Mouse (Mus musculus): Measurements from ENCODE around the gene Iqgap1. TPM values are rescaled to one million over a fixed set of nuclear protein-coding genes. Genes with fewer than 3 reads are reported as not detected.
A peak's percentile ranks its signal among the peaks of the same experiment; 100 is the strongest.
"Not testable (repeated sequence)": the region's sequence is repeated elsewhere in the genome, so short reads cannot be mapped to it uniquely, and the experiment has no call there.

The Iqgap1 gene
- polyA plus RNA-seq, 1 experiment from 2014 or later, result 39.4 TPM

DNA sequence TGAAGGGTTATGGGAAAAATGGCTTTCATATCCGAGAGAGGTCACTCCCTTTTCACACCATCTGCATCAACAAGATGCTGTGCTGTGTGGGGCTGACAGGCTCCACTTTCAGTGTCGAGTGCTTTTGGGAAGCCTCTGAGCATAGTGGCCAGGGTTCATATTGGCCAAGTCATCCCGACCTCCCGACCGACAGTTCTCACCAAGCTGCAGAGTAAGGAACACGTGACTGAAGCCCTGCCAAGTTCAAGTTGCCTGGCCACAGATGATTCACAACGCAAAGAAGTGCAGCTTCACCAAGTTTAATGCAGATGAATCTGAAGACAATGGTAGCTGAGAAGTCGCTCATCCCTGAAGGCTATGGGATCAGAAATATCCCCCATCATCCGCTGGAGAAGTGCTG, 12.0 kb upstream of the Iqgap1 start:
- Histone ChIP-seq H3K4me3 (ENCODE audit: control insufficient read depth in 1 of 2, insufficient read depth in 1 of 2, low read depth in 1 of 2, low read length in 2 of 2) (no peak overlapping the region), H3K9ac (ENCODE audit: low read length) (no peak overlapping the region), H3K4me1 (ENCODE audit: control insufficient read depth in 2 of 2, insufficient read depth in 2 of 2, low read length in 2 of 2) (peaks cover 3 to 6% of the 10 kb centered on the region in 2 experiments; a peak in 3 of 4 replicates), H3K27ac (replicated peaks in 1 of 2; ENCODE audit: control insufficient read depth in 1 of 2, insufficient read depth in 1 of 2, low read depth in 2 of 2, low read length in 2 of 2) (no peak overlapping the region), H3K36me3 (ENCODE audit: control insufficient read depth, insufficient read depth, low read length) (no peaks in the 10 kb centered on the region), H3K4me2 (ENCODE audit: low read length) (no peak overlapping the region), H3K9me3 (ENCODE audit: control insufficient read depth, low read length) (no peaks in the 10 kb centered on the region), H3K27me3 (ENCODE audit: control insufficient read depth, insufficient read depth, low read length) (no peaks in the 10 kb centered on the region)
- 39% methylated on average over 9 of the region's 9 CpGs for WGBS
- no peak for ATAC-seq (ENCODE audit: insufficient number of reproducible peaks, insufficient read depth, low FRiP score, low read depth)

DNA sequence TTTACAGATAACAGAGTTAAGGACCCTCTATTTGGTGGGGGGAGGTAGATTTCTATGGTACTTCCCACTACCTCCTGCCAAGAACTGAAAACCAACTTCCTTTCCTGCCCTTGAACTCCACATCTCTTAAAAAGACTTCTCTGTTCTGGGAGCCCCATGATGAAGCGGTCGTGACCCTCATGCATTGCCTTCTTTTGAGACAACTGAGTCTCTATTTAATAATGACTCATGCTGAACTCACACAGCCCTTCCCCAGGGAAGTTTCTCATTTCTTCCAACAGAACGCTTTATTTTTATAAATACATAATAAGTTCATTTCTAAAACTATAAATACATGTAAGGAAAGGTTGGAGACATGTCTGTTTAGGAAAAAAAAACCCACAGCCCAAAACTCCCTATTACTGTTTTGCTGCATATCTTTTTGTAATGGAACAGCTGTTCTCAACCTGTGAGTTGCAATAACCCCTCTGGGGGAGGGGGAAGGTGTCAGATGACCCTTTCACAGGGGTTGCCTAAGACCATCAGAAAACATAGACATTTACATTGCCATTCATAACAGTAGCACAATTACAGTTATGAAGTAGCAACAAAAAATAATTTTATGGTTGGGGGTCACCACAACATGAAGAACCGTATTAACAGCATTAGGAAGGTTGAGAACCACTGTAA, 10.3 kb upstream of the Iqgap1 start:
- Histone ChIP-seq H3K27ac (replicated peaks in 1 of 2; ENCODE audit: control insufficient read depth in 1 of 2, insufficient read depth in 1 of 2, low read depth in 2 of 2, low read length in 2 of 2) (no peak overlapping the region), H3K4me2 (ENCODE audit: low read length) (no peak overlapping the region), H3K9ac (ENCODE audit: low read length) (no peak overlapping the region), H3K36me3 (ENCODE audit: control insufficient read depth, insufficient read depth, low read length) (no peaks in the 10 kb centered on the region), H3K9me3 (ENCODE audit: control insufficient read depth, low read length) (no peaks in the 10 kb centered on the region), H3K4me3 (ENCODE audit: control insufficient read depth in 1 of 2, insufficient read depth in 1 of 2, low read depth in 1 of 2, low read length in 2 of 2) (no peak overlapping the region), H3K27me3 (ENCODE audit: control insufficient read depth, insufficient read depth, low read length) (no peaks in the 10 kb centered on the region), H3K4me1 (ENCODE audit: control insufficient read depth in 2 of 2, insufficient read depth in 2 of 2, low read length in 2 of 2) (peaks cover 7 to 11% of the 10 kb centered on the region in 2 experiments)
- no peak for ATAC-seq (ENCODE audit: insufficient number of reproducible peaks, insufficient read depth, low FRiP score, low read depth)
- 77% methylated on average over 4 of the region's 4 CpGs for WGBS

DNA sequence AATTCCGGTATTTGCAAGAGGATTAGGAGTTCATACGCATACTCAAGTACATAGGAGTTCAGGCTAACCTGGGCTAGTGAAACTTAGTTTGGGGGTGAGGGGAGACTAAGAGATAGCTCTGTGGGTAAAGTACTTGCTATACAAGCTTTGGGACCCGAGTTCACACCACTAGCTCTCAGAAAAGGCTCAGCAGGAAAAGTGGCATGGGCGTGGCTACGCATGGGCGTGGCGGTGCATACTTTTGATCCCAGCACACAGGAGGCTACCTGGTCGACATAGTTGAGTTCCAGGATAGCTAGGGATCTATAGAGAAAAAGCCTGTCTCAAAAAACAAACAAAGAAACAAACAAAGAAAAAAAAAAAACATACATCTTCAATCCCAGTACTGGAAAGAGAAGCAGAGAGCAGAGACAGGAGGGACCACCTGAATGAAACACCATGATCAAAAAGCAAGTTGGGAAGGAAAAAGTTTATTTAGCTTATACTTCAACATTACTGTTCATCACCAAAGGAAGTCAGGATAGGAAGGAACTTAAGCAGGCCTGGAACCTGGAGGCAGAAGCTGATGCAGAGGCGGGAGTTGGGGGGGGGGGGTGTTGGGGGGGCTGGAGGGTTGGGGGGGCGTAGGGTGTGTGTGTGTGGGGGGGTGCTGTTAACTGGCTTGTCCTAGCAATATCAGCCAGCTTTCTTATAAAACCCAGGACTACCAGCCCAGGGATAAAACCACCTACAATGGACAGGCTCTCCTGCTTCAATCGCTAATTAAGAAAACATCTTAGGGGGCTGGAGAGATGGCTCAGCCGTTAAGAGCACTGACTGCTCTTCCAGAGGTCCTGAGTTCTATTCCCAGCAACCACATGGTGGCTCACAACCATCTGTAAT, 8.1 kb upstream of the Iqgap1 start:
- Histone ChIP-seq H3K27ac (replicated peaks in 1 of 2; ENCODE audit: control insufficient read depth in 1 of 2, insufficient read depth in 1 of 2, low read depth in 2 of 2, low read length in 2 of 2) (no peak overlapping the region), H3K4me3 (ENCODE audit: control insufficient read depth in 1 of 2, insufficient read depth in 1 of 2, low read depth in 1 of 2, low read length in 2 of 2) (no peak overlapping the region)
- ATAC-seq (ENCODE audit: insufficient number of reproducible peaks, insufficient read depth, low FRiP score, low read depth), result no peak

DNA sequence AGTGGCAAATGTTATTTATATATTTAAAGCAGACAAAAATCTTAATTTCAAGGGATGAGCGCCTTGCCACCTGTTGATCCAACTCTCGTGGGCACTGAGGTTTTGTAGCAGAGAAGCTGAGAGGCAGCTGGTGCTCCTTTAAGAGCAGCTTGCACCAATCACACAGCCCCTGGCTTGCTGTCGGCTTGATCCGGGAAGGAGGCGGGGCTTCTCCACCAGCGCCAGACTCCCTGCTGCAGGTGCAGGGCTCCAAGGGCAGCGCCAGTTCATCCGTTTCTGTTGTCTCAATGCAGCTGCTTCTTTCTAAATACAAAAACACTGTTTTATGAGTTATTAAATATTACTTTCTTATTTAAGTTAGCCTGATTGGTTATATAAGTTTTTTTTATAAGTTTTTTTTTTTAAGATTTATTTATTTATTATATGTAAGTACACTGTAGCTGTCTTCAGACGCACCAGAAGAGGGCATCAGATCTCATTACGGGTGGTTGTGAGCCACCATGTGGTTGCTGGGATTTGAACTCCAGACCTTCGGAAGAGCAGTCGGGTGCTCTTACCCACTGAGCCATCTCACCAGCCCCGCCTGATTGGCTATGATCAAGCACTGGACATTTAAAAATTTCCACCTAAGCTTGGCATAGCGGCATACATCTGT, 7.3 kb upstream of the Iqgap1 start:
- H3K4me2 ChIP-seq (ENCODE audit: low read length), result peak overlapping the region; percentile 39

More for the DNA sequence above, 8.1 kb upstream of the Iqgap1 start:
- no peak overlapping the region for H3K9ac ChIP-seq (ENCODE audit: low read length)
- 30% methylated on average over 12 of the region's 12 CpGs for WGBS
- peaks cover 11 to 13% of the 10 kb centered on the region in 2 experiments for H3K4me1 ChIP-seq (ENCODE audit: control insufficient read depth in 2 of 2, insufficient read depth in 2 of 2, low read length in 2 of 2)
- H3K9me3 ChIP-seq (ENCODE audit: control insufficient read depth, low read length), result no peaks in the 10 kb centered on the region
- no peaks in the 10 kb centered on the region for H3K27me3 ChIP-seq (ENCODE audit: control insufficient read depth, insufficient read depth, low read length)
- no peaks in the 10 kb centered on the region for H3K36me3 ChIP-seq (ENCODE audit: control insufficient read depth, insufficient read depth, low read length)
- H3K4me2 ChIP-seq (ENCODE audit: low read length), result no peak overlapping the region

DNA sequence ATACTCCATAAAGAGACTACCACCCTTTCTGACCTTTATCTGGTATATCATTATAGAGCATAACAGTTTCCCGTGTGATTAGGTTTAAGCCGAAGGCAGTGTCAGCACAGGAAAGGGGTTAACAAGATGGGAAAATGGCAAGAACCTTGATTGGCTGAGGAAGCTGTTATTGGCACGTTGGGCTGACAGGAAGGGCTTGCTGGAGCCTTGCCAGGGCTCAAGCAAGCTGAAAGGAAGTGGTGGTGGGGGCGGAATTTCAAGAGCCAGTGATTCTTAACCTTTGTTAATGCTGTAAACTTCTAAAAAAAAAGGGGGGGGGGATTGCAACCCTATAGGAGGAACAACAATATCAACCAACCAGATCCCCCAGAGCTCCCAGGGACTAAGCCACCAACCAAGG, 6.4 kb upstream of the Iqgap1 start:
- whole genome bisulfite sequencing, result 40% methylated on average over 4 of the region's 4 CpGs
- Histone ChIP-seq H3K4me2 (ENCODE audit: low read length) (no peak overlapping the region), H3K27me3 (ENCODE audit: control insufficient read depth, insufficient read depth, low read length) (no peaks in the 10 kb centered on the region), H3K9me3 (ENCODE audit: control insufficient read depth, low read length) (no peaks in the 10 kb centered on the region), H3K27ac (replicated peaks in 1 of 2; ENCODE audit: control insufficient read depth in 1 of 2, insufficient read depth in 1 of 2, low read depth in 2 of 2, low read length in 2 of 2) (peak overlapping the region in 1 of 2 experiments; percentile 28; a peak in 1 of 4 replicates), H3K36me3 (ENCODE audit: control insufficient read depth, insufficient read depth, low read length) (no peaks in the 10 kb centered on the region), H3K9ac (ENCODE audit: low read length) (no peak overlapping the region), H3K4me3 (ENCODE audit: control insufficient read depth in 1 of 2, insufficient read depth in 1 of 2, low read depth in 1 of 2, low read length in 2 of 2) (no peak overlapping the region), H3K4me1 (ENCODE audit: control insufficient read depth in 2 of 2, insufficient read depth in 2 of 2, low read length in 2 of 2) (peaks cover 10 to 11% of the 10 kb centered on the region in 2 experiments)
- ATAC-seq (ENCODE audit: insufficient number of reproducible peaks, insufficient read depth, low FRiP score, low read depth), result no peak

More for the DNA sequence above, 7.3 kb upstream of the Iqgap1 start:
- WGBS, result 16% methylated on average over 13 of the region's 14 CpGs
- Histone ChIP-seq H3K27ac (replicated peaks in 1 of 2; ENCODE audit: control insufficient read depth in 1 of 2, insufficient read depth in 1 of 2, low read depth in 2 of 2, low read length in 2 of 2) (0 out of 4 replicates have a peak overlapping the region, but pooled peaks of 1 of the 2 experiments have one; percentile 19), H3K4me1 (ENCODE audit: control insufficient read depth in 2 of 2, insufficient read depth in 2 of 2, low read length in 2 of 2) (peaks cover 11 to 15% of the 10 kb centered on the region in 2 experiments)
- not testable (repeated sequence) for H3K36me3 ChIP-seq (ENCODE audit: control insufficient read depth, insufficient read depth, low read length); H3K4me3 ChIP-seq (ENCODE audit: control insufficient read depth in 1 of 2, insufficient read depth in 1 of 2, low read depth in 1 of 2, low read length in 2 of 2); H3K9ac ChIP-seq (ENCODE audit: low read length); H3K27me3 ChIP-seq (ENCODE audit: control insufficient read depth, insufficient read depth, low read length); H3K9me3 ChIP-seq (ENCODE audit: control insufficient read depth, low read length)
- peak; percentile 73; the same call in 1 of the 2 replicates for ATAC-seq (ENCODE audit: insufficient number of reproducible peaks, insufficient read depth, low FRiP score, low read depth)

DNA sequence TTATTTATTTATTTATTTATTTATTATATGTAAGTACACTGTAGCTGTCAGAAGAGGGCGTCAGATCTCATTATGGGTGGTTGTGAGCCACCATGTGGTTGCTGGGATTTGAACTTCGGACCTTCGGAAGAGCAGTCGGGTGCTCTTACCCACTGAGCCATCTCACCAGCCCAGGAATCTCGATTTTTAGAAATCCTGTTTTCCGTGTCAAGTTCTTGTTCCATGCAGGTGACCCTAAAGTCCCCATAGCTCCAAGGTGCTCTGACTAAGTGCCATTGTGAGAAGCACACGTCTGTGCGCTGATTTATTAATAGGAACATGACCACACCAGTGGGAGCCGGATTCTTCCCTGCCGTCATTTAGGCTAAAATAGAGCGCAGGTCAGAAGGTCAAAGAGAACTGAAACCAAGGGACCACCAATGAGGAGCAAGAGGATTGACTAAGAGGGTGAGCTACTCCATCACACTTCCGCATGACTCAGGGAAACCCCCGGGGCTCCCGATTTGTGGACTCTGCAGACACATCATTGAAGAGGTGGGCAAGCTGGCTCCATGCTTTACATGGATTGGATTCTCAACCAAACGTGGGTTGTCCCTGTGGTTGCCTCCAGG, 4.5 kb upstream of the Iqgap1 start:
- Histone ChIP-seq H3K27me3 (ENCODE audit: control insufficient read depth, insufficient read depth, low read length) (no peaks in the 10 kb centered on the region), H3K9ac (ENCODE audit: low read length) (no peak overlapping the region), H3K9me3 (ENCODE audit: control insufficient read depth, low read length) (no peaks in the 10 kb centered on the region), H3K4me1 (ENCODE audit: control insufficient read depth in 2 of 2, insufficient read depth in 2 of 2, low read length in 2 of 2) (peaks cover 11% of the 10 kb centered on the region in 2 experiments), H3K27ac (replicated peaks in 1 of 2; ENCODE audit: control insufficient read depth in 1 of 2, insufficient read depth in 1 of 2, low read depth in 2 of 2, low read length in 2 of 2) (no peak overlapping the region), H3K36me3 (ENCODE audit: control insufficient read depth, insufficient read depth, low read length) (no peaks in the 10 kb centered on the region), H3K4me3 (ENCODE audit: control insufficient read depth in 1 of 2, insufficient read depth in 1 of 2, low read depth in 1 of 2, low read length in 2 of 2) (no peak overlapping the region), H3K4me2 (ENCODE audit: low read length) (no peak overlapping the region)
- WGBS, result 57% methylated on average over 15 of the region's 15 CpGs
- no peak for ATAC-seq (ENCODE audit: insufficient number of reproducible peaks, insufficient read depth, low FRiP score, low read depth)

All from heart, embryonic 14.5 days (tissue).